Mouse (Mus musculus): ENCODE measurements at regions not wholly inside any gene's neighbourhood (a gene's known extent, or its start where the extent isn't known, plus 50 kb on each side); places are given as distances from the start of the nearest gene placed in this dataset.
A peak's percentile ranks its signal among the peaks of the same experiment; 100 is the strongest.

DNA sequence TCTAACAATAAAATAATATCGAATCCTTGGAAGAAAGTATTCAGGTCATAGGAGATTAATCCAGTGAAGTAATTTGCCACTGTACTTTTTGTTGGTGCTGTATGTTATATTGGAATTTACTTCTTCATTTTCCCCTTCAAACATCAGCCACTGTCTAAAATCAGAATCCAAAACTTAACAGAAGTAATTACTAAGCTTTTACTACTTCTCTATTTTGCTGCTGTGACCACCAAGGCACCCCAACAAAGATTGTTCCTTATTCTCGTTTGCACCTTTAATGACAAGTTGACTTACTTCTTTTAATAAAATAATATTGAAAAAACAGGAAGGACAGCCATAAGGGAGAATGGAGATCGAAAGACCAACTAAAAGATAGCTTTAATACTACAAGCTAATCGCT, 1130.1 kb upstream of the Cited2 start:
- no peak for DNase-seq (ENCODE audit: low spot score in 2 of 2)

DNA sequence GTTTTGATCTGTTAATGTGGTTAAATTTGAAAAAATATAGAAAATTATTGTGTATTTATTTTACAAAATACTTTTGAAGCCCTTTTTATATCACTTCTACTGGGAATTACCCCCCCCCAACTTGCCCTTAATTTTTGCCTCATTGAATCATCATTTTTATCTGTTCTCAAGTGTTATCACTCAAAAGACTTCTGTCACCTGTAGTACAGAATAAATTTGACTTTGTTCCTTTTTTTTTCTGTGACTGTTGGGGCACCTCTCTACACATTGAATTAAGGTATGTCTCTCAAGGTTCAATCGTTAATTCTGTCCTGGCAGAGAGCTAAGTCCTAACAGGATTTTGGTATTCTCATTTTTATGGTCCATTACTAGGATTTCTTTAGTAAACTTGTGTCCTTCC, 1123.0 kb upstream of the Cited2 start:
- no peak for DNase-seq (ENCODE audit: low spot score in 2 of 2)

DNA sequence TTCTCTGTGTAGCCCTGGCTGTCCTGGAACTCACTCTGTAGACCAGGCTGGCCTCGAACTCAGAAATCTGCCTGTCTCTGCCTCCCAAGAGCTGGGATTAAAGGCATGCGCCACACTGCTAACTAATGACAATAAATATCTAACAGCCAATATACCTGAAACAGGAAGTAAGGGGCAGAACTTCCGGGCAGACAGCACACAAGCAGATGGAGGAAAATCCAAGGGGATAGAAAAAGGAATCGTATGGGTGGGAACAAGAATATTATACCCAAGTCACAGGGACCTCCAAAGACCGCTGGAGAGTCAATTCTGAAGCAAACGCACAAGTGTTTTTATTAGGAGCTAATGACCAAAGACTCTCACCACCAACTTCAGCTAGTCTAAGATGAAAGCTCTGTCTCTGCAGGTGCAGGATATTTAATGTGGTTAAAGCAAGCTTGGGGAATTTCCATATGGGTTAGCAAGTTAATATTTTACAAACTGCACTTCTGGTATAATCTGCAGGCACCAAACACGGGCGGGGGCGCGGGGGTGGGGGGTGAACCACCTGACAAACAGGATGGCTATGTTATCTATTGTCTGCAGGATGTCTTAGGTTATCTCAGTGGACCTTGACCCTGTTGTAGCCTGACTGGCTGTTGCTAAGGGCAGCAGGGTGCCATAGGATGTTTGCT, 1122.3 kb upstream of the Cited2 start:
- DNase-seq (ENCODE audit: low spot score in 2 of 2) = peak in 1 of 2 experiments; percentile 2

DNA sequence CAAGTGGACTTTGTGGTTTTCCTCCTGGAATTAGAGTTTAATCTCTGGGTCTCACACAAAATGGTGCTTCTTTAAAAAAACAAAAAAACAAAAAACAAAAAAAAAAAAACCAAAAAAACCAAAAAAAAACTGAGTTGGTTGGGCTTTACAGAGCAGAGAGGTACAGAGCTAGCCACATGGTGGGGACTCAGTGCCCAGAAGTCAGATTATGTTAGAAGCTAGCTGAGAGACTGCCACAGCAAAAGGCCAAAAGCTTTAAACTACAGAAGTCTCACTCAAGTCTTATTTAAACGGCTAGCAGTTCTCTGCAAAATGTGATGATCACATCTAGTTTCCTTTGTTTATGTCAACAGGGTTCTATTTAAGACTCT, 1121.8 kb upstream of the Cited2 start:
- DNase-seq (ENCODE audit: low spot score in 2 of 2) = no peak

DNA sequence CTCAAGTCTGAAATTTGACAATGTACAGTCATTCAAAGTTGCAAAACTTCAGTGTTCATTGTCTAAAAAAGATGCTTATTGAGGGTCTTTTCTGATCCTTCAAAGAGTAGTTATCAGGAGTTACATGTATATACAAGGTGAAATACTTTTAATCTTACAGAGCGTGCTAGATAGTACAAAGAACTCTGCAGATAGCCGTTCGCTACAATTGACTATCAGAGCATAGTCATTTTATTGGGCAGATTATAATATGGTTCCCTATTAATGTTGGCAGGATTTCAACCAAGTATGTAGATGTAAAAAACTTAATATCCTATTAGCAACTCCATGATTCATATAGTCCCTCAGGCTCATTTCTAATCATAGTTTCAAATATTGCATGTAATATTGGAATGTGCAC, 1114.7 kb upstream of the Cited2 start:
- DNase-seq (ENCODE audit: low spot score in 2 of 2) = no peak

DNA sequence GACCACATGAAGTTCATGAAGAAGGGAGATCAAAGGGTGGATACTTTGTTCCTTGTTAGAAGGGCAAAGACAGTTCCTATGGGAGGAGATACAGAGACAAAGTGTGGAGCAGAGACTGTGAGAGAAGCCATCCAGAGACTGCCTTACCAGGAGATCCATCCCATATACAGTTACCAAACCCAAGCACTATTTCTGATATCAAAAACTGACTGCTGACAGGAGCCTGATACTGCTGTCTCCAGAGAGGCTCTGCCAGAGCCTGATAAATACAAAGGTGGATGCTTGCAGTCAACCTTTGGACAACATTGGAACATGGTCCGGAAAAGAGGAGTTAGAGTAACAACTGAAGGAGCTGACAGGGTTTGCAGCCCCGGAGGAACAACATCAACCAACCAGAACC, 1104.3 kb upstream of the Cited2 start:
- DNase-seq (ENCODE audit: low spot score in 2 of 2) = no peak

DNA sequence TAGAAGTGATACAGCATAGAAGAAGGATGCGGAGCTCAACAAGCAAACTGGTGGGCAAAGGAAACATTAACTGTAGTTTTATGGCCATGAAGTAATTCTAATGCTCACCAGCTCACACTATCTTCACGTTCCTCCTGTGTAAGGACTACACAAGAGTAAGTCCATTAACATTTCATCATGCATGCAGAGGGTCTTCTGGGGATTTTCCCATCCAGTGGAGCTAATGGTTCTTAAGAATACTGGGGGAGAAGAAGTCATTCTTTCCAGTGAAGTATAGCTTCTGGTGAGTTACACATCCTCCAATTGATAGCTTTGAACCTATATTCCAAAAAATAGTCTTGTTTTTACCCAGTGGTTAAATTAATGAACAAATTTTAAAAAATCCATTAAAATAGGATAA, 1103.4 kb upstream of the Cited2 start:
- DNase-seq (ENCODE audit: low spot score in 2 of 2) = no peak

DNA sequence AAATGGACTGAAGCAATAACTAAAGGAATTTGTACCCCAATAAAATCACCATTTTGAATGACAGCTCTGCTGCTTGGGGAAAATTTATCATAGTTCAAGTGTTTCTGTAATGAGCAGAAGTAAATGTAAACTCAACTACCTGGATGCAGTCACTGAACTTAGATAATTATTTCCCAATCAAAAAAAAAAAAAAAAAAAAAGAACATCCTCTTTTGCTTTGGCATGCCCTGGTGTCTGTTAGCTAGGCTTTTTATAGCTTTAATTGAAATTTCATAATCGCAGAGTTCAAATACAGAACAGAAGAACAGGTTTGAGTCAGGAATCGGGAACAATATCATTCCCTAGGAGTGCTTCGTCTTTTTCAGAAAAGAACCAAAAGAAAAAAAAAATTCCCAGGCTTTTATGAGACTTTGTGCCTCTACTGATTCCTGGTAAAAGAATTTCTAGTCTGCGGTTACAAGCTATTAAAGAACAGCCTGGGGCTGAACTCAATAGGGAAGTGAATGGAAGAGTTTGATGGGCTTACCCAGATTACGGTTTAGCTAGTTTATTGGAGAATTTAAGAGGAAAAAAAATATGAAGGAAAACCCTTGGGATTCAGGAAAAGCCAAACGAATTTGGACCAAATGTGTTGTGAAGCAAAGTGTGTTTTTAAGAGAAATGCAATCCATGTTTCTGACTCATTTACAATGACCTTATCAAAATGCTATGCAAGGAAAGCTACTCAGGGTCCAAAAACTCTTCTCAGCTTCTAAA, 1102.0 kb upstream of the Cited2 start:
- no peak for DNase-seq (ENCODE audit: low spot score in 2 of 2)

DNA sequence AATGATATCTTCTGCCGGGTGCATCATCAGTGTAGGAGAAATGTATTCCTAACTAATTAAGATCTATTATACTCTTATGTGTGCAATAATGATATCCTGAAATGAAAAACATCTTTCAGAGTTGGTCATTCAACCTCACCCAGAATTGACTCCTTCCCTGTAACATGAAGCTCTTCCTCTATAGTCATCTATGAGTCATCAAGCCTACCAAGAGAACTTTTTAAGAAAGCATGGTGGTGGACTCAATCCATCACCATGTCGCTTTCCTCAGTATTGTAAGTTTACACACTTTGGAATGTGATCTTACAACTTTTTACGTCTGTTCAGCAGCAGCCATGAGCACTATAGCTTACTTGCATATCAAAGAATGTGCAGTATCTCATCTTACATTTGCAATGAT, 1100.2 kb upstream of the Cited2 start:
- no peak for DNase-seq (ENCODE audit: low spot score in 2 of 2)

DNA sequence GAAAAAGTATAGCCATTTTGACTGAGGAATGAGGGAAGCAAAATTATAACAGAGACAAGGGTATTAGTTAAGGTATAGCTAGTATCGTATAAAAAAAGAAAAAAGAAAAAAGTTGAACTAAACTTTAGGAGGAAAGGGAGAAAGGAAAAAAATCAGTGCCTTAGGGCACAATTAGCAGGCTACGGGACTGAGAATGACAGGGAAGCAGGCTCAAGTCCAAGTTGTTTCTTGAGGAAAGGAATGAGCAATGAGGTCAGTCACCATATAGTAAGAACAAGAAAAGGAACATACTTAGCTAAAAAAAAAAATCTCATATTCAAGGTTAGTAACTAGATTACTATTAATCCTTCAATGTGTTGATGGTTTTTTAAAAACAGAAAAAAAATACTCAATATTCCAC, 1089.8 kb upstream of the Cited2 start:
- no peak for DNase-seq (ENCODE audit: low spot score in 2 of 2)

DNA sequence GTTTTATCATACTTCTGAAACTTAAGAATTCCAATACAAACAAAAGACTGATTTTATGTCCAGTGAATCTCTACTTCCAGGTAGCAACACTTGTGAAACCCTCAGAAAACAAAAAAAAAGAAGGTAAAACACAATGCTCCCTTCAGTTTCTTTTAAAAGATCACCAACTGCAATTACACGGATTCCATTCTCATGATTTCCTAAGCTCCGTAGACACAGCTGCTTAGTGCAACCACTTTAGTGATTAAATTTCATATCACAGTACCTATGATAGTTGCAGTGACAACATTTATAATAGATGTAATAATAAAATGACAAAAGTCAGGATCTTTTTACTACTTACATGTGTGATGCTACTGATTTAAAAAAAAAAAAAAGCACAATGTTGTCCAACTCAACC, 1087.6 kb upstream of the Cited2 start:
- DNase-seq (ENCODE audit: low spot score in 2 of 2) = no peak

DNA sequence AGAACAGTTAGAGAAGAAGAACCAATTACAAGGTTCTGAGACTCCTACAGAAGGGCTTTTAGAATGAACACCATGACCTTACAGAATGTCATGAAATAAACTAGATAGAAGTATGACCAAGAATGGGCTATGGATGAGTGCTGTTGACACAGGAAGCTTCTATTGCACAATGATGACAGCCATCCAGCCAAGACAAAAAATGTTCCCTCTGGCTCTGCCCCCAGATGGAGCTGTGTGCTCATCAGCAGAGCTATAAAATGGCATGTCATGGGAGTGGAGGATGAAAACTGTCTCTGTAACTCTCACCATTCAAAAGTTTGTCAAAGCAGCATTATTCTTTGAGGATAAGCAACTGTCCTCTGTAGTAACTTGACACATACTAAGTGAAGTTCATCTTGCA, 1086.0 kb upstream of the Cited2 start:
- DNase-seq (ENCODE audit: low spot score in 2 of 2) = peak; percentile 6 to 30

DNA sequence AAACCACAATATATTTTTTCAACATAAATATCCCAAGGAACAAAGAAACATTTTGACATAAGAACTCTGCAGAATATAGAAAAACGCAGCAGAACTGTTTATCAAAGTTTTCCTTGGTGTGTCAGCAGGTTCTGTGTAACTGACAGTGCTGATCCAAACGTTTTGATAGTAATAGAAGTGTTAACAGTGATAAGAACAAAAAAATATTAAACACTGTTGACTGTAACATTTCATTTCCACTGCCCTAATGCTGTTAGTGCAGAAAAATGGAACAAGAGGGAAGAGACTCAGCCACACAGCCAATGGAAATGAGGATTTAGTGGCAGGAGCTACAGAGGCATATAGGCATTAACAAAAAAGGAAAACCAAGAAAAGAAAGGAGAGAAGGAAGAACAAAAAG, 1084.9 kb upstream of the Cited2 start:
- no peak for DNase-seq (ENCODE audit: low spot score in 2 of 2)

DNA sequence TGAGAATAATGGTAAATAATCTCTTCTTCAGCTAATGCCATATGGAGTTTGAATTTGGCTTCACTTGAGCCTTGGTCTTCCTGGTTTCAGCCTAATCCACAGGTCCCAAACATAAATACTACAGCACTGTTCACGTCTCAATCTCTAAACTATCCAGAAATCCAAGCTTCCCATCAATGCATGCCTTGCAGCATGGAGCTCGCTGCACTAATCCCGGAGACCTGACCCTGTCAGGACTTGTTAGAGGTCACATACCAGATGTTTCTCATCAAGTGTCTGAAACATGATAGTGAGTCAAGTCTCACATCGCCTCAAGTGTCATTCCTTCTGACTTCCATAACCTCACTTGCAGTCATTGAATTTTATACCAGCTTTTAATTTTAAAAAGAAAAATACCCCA, 1082.9 kb upstream of the Cited2 start:
- no peak for DNase-seq (ENCODE audit: low spot score in 2 of 2)

DNA sequence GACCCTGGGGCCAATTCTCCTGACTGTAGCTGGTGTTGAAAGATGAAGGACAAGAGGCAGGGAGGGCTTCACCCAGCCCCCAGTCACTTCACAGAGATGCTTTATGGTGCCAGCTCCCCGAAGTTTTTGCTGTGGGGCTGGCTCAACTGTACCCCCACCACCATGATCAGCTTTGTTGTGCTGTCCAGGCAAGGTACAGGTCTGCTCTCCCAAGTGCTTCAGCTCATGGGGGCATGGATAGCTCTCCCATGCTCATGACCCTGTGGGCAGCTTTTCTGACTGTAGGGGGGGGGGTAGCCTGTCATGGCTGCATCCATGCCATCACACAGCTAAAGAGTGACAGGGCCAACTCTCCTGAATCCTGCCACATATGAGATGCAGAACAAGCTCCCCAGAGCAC, 1072.9 kb upstream of the Cited2 start:
- DNase-seq (ENCODE audit: low spot score in 2 of 2) = no peak

DNA sequence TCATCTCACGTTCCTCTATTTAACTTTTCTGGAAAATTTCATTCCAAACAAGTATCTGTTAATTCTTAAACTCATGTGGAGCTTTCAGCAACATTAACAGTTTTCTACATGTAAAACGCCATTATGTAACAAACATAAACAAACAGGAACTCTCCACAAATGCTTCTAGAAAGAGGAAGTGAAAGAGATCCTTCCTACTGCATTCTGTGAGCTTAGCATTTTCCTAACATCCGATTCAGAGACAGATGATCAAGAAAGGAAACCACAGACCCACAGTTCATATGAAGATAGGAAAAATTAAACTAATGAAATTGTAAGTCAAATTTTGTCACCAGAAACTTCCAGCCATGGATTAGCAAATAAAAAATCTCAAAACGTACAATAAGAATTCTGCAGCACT, 1070.6 kb upstream of the Cited2 start:
- peak in 1 of 2 experiments; percentile 11 for DNase-seq (ENCODE audit: low spot score in 2 of 2)

DNA sequence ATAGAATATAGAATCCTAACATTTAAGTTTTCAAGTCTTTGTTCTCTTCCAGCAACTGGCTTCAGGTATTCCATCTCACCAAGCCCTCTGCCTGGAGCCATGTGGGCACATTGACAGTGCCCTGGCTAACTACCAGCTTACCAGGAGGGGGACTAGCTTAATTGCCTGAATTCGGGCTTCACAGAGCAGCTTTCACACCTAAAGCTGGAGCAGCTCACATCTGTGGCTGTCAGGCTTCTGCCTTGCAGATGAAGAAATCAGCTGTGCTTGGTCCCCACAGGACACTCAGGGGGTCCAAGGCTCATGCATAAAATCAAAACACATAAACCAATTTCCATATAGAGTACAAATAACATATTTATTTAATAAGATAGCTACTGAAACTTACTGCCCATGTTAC, 1058.5 kb upstream of the Cited2 start:
- DNase-seq (ENCODE audit: low spot score in 2 of 2) = no peak

DNA sequence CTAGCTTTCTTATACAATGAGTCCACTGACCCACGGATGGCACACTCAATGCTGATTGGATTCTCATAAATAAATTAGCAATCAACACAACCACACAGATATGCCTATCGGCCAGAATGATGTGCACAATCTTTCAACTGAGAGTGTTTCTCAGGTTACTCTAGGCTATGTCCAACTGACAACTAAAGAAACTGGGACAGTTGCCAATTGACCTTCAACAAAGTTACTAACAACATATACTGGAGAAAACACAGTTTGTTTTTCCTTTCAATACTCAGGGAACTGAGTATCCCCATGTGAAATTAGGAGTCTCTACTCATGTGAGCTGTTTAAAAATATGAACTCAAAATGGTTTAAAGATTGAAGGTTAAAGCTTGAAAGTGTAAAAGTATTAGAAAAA, 1052.7 kb upstream of the Cited2 start:
- no peak for DNase-seq (ENCODE audit: low spot score in 2 of 2)

DNA sequence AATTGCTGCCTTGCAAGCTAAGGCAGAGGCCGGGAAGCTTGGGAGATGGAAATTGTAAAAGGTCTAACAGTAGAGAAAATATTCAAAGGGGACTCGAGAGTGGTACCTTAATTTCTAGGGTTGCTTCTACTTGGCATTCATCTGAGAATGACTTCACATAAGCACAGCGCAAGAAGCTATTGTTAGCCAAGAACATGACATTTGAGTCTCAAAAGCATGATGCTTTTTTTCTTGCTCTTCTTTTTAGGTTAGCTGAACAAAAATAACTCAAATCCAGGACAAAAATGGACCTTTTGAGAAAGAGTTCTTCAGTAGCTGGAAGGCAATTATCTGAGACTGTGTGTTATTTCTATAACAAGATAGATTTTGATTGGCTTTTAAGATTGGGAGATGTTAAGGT, 1042.0 kb upstream of the Cited2 start:
- no peak for DNase-seq (ENCODE audit: low spot score in 2 of 2)

DNA sequence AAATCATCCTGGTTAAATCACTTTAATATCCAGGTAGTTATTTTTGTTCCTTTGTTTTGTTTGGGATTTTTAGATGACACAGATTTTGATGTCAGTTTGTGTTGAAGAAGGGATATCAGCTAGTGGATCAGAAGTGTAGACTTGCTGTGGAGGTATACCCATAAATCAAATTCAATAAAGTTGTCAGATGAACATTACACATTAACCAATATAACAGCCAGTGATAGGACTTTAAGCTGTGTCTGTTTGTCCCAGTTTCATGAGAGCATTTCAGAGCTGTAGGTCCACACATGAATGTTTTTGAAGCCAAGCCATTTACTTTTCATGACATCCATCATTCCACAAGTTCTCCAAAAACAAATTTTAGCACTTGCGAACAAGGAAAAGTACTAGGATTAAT, 1037.7 kb upstream of the Cited2 start:
- DNase-seq (ENCODE audit: low spot score in 2 of 2) = no peak

DNA sequence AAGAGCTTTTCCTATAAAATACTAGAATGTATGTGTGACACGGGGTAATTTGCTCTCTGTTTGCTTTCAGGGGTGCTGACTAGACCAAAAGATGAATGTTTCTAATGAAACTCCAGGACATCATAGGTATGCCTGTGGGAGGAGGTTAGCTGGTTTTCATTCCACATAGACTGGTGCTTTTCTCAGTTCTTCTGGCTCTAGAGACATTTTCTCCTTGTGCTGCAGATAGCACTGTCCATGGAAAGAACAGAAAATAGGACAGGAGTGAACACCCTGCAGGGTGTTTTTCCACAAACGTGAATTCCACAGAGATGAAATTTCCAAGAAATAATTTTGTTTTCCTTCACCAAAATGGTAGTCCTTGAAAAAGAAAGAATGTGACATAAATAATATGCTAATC, 1016.0 kb upstream of the Cited2 start:
- DNase-seq (ENCODE audit: low spot score in 2 of 2) = no peak

DNA sequence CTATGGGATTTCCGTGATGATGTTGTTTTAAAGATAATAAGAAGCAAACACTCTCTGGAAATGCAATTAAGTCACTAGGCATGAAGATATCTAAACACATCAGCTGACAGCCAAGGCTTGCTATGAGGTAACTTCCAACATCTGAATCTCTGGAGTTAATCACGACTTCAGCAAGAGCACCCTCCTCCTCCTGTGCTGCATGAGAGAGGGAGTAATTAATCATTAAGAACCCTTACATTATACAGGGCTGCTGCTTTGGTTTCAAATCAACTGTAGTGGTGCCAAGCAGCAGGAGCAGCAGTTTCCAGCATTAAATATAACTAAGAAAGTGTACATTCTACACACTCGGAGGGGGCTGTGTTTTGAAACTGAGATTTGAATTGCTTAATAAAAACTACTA, 1009.9 kb upstream of the Cited2 start:
- no peak for DNase-seq (ENCODE audit: low spot score in 2 of 2)

DNA sequence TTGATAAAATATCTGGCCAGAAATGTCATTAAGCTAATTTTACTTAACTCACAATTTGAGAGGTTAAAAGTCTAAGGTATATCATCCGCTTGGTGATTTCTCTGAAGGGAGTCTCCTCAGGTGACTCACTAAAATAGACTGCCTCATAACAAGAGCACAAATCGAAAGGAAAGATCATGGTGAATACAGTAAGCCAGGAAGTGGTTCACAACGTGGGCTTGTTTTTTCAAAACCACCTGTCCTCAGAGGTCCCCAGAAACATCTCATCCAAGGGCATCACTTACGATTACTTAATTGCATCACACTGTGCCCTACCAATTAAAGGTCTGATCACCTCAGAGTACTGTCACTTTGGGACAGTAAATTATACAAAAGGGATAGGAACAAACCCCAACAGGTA, 1009.0 kb upstream of the Cited2 start:
- DNase-seq (ENCODE audit: low spot score in 2 of 2) = no peak

DNA sequence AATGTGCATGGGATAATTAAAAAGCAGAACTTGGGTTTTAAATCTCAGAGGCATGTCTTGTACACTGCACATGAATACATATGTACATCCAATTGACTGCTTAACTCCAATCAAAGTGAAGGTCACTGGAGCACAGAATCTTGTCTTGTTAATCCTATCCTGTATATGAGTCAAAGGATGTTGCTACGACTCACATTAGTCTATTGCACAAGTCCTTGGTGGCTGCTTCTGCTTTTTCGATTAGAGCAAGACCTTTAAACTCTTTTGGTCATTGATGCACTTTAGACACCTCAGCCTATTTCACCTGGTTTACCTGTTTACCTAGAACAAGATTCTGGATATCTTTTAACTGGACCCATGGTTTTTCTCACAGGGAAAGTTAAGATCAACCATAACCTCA, 1008.5 kb upstream of the Cited2 start:
- no peak for DNase-seq (ENCODE audit: low spot score in 2 of 2)
